Mouse (Mus musculus): ENCODE measurements around the gene Bud23.
"Not testable (repeated sequence)": the region's sequence is repeated elsewhere in the genome, so short reads cannot be mapped to it uniquely, and the experiment has no call there.

Gene Bud23

GRCm38 (mm10) chr5:135070448-135070847 lies 5.7 kb upstream of the Bud23 start:
- no peak for DNase-seq

- DNase-seq, result no peak
These were observed 1.2 kb upstream of the Bud23 start for GRCm38 (mm10) chr5:135066008-135066407.

DNA sequence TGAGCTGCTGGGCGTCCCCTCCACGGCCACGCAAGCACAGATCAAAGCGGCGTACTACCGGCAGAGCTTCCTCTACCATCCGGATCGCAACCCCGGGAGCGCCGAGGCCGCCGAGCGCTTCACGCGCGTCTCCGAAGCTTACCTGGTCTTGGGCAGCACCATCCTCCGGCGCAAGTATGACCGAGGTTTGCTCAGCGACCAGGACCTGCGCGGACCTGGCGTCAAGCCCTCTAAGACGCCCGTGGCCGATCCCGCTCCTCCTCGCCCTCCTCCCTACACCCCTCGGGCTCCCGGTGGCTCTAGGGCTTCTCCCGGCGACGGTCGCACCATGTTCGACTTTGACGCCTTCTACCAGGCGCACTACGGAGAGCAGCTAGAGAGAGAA lies 385 bp downstream of the Bud23 start:
- DNase-seq, result peak in 1 of 2 experiments; percentile 62

- DNase-seq, result peak; percentile 99
These were observed 954 bp downstream of the Bud23 start, which contains the start of gene Dnajc30 for GRCm38 (mm10) chr5:135063629-135064381. Dnajc30 (plus strand) TSS chr5:135064202.

DNA sequence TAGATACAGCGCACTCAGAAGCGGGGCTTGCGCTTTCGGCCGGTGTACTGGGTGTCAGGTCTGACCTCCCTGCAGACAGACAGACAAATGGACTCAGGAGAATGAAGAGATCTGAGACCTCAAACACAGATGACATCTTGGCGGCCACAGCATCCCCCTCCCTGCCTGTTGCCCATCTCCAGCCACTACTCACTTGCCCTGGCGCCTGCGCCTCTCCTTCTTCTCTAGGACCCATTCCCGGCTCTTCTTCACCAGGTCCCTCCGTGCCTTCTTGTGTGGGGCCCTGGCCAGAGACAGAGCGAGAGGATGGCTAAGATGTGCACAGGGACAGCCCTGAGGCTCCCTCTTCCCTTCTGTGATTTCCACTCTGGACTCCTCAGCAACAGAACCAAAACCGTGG lies 11.4 kb downstream of the Bud23 start:
- no peak for DNase-seq

GRCm38 (mm10) chr5:135049268-135049667 lies 15.5 kb downstream of the Bud23 start:
- DNase-seq, result not testable (repeated sequence)

DNA sequence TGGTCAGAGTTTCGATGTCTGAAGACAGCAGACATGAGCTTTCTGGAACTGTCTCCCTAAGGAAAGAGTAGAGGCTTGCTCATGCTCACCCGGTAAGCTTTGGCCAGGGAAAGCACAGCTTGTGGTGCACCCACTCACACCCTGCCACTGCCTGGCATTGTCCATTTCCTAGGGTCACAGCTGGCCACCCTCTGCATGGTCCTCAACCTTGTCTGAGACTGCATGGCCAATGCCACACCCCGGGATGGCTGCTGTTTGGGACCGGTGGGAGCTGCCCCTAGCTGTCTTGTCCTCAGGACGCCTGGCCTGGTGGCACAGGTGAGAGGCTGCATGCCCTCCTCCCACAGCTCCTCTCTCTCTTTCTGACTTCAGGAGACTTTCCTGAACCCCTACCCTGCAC lies 16.2 kb downstream of the Bud23 start:
- DNase-seq, result no peak

DNA sequence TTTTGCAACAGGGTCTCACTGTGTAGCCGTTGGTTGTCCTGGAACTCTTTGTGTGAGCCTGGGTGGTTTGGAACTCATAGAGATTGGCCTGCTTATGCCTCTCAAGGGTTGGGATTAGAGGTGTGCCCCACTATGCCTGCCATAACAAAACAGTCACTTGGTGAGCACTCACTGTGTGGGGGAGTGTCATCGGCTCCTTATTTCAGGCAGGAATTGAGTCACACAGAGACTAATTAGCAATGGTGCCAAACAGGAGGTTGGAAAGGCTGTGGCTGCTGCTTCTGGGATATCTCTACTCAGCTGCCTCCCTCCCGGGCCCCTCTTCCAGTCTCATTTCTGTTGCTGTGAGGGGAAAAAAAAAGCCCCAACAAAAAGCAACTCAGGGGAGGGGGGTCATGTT lies 20.2 kb downstream of the Bud23 start:
- no peak for DNase-seq

DNA sequence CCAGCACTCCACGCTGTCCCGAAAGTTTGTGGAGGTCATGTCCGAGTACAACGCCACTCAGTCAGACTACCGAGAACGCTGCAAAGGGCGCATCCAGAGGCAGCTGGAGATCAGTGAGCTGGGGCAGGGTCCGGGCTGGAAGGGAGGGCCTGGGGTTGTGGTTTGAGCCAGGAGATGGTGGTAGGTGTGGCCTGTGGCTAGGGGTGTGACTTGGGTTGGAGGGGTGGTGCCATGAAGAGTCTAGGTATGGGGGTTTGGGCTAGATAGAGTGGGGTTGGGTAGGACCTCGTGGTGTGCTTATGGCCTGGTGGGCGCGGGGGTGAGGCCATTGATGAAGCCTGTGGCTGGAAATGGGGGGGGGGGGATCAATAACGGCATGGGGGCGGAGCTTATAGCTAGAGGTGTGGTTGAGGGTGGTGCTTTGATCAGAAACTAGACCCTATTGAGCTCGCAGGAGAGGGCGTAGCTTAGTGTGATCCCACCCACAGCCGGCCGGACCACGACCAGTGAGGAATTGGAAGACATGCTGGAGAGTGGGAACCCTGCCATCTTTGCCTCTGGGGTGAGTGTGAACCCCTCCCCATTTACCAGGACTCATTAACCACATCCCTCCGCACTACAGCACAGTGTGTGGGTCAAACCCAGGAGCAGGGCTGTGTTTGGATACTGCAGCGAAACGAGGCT lies 22.5 kb downstream of the Bud23 start:
- peak; percentile 33 to 34 for DNase-seq

DNA sequence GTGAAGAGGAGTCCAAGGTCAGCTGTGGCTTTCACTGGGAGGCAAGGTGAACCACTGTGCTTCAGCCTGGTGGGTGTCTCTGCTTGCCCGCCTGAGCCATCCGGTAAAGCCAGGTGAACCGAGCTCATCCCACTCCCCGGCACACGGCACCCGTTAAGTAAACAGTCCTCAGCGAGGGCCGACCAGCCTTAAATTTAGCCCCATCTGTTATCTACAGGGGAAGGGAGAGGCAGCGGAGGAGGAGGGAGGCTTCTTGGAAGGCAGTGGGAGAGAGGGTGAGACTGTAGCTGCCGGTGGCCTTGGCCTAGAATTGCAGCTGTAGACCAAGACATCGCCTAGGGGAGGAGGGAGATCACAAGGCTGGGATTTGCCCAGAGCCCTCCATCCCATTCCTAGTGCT lies 24.0 kb downstream of the Bud23 start:
- no peak for DNase-seq

GRCm38 (mm10) chr5:135040059-135040458 lies 24.7 kb downstream of the Bud23 start:
- DNase-seq, result no peak

- DNase-seq, result no peak
These were observed 25.2 kb downstream of the Bud23 start for GRCm38 (mm10) chr5:135039541-135039940.

DNA sequence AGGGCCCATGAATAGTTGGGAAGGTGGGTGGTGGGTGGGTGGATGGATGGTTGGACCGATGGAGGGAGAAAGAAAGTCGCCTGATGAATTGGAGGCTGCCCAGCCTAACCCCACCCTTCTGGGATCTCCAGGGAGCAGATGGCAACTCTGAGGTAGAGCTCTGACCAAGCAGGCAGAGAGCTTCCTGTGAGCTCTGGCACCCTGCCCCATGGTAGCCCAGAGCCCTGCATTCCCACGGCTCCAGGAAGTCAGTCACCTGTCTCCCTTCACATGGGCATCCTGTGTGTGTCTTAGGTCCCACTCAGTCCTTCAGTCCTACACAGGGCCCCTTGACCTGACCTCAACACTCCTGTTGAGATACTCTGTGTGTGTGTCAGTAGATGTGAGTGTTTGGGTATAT lies 26.8 kb downstream of the Bud23 start:
- no peak for DNase-seq

GRCm38 (mm10) chr5:135035608-135036359 lies 29.0 kb downstream of the Bud23 start:
- no peak for DNase-seq

DNA sequence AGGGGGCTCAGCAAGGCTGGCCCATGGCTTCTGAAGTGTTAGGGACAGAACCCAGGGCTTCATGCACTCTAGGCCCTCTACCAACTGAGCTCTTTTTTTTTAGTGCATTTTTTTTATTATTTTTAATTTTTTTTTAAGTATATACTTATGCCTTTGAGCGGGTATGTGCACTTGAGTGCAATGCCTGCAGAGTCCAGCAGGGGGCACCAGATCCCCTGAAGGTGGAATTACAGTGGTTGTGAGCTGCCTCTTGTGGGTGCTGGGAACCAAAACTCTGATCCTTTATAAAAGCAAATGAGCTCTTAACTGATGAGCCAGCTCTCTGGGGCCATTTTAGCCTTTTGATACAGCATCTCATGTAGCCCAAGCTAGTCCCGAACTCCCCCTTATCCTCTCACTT lies 30.2 kb downstream of the Bud23 start:
- no peak for DNase-seq

- DNase-seq, result no peak
These were observed 32.2 kb downstream of the Bud23 start for GRCm38 (mm10) chr5:135032581-135032980.

DNA sequence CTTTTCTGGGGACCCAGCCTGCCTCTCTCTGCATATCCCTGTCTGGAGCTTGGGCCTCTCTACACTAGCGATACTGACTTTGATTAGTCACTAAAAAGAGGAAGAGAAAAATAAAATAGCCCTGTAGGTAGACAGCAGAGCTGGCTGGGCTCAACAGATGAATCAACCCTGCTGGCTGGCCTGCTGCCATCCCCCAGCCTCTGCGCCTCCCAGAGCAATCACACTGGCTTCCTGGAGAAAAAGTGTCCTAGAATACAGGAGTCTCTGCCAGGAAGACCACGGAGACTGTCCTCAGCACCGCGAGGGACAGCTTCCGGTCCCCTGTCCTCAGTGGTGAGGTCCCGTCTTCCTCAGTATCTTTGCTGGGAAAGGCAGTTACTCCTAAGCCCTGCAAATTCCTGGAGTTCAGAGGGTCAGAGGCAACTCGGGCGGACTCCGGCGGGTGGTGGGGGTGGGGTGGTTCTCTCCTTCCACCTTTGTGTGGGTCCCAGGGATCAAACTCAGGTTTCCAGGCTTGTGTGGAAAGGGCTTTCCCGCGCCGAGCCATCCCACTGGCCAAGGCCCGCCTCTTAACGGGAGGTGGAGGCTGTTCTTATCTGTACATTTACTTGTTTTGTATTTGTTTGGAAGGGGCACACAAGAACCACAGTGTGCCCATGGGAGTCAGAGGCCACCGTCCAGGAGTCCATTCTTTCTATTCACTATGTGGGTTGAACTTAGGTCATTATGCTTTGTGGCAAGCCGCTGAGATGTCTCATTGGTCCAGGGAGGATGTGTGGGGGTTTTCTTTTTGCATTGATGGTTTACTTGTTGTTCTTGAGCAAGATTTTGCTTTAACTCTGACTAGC lies 35.5 kb downstream of the Bud23 start:
- DNase-seq, result peak; percentile 79 to 80

DNA sequence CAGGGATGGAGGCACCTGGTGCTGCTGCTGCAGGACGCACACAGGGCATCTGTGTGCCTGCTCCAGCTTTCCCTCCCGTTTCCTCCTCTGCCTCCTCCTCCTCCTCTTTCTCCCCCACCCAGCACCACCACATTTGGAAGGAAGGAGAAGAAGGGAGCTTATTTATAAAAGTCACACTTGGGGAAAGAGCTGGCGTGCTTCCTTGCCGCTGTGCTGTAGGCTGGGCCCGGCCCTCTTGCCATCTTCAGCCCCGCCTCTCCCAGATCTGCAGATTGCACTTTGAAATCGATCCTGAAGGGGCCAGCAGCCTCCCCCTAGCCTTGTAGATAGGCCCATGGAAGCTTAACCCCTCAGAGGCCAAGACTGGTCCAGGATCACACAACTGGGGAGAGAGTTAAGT lies 38.9 kb downstream of the Bud23 start:
- no peak for DNase-seq

DNA sequence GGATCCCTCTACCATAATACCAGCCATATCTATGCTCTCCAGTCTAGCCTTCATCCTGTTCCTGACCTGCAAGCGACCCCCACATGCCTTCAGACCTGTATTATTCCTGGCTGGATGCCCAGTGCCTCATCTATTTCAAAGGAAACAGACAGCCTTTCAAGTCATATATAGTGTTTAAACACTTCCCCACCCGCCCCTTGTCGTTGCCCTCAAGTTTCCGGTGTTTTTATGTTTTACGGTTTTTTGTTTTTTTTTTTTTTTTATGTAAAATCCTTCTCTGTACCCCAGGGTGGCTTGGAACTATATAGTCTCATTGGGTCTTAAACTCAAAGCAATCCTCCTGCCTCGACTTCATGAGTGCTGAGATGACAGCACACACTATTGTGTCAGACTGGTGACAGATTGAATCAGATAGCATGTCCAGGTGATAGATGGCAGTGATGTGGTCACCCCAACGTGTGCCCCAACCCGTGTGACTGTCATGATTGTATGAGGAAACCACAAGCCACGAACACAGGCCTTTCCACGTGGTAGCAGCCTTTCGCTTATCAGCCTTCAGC lies 40.0 kb downstream of the Bud23 start:
- no peak for DNase-seq

- DNase-seq, result peak; percentile 84 to 94
These were observed 41.2 kb downstream of the Bud23 start, which contains the start of gene Stx1a for GRCm38 (mm10) chr5:135023344-135024173. Stx1a (plus strand) TSS chr5:135023482.

DNA sequence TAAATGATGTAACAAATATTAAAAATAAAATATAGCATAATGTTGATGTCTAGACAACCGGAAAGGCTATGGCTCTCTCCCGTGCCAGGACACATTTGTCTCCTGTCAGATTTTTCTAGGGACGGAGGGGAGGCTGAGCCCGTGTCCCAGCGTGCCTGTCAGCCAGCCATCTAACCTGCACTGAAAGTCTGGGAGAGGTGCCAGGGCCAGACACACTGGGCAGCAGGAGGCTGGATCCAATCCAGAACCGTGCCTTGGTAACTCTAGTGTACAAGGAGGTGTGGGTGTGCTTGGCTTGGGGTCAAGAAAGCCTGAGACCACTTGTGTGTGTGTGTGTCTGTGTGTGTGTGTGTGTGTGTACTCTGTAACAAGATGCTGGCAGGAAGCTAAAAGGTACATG lies 42.9 kb downstream of the Bud23 start:
- DNase-seq, result peak; percentile 99 to 100

Measured in cerebellum, postnatal 10 days (tissue).